Mouse (Mus musculus) intestine, embryonic 16.5 days (tissue): ENCODE results near the gene Lbhd1. TPM values are rescaled to one million over a fixed set of nuclear protein-coding genes. Genes with fewer than 3 reads are reported as not detected.
A peak's percentile ranks its signal among the peaks of the same experiment; 100 is the strongest.
"Not testable (repeated sequence)": the region's sequence is repeated elsewhere in the genome, so short reads cannot be mapped to it uniquely, and the experiment has no call there.

ENCODE experiments used
- ATAC-seq: fragments of 200-750 bp; cut with Nextera tagmentation; 2 replicates; pipeline ENCODE4 v1.8.0; 2017; ENCODE audit warnings: moderate TSS enrichment, moderate library complexity
- H3K27ac ChIP-seq: fragments of 300-500 bp; sonication (generic); 2 replicates; pipeline ENCODE4 v1.5.1; 2014; ENCODE audit warnings: mild to moderate bottlenecking, low read length
- H3K27me3 ChIP-seq: fragments of 300-500 bp; sonication (generic); replicated peaks from 2 replicates; pipeline ENCODE4 v1.6.1; 2014; ENCODE audit warnings: low read length, control low read depth, mixed read lengths; ENCODE audit not compliant: control insufficient read depth, insufficient read depth
- H3K36me3 ChIP-seq: fragments of 300-500 bp; sonication (generic); 2 replicates; pipeline ENCODE4 v1.6.1; 2014; ENCODE audit warnings: low read length, control low read depth; ENCODE audit not compliant: control insufficient read depth, insufficient read depth
- H3K4me1 ChIP-seq: fragments of 300-500 bp; sonication (generic); 2 replicates; pipeline ENCODE4 v1.6.1; 2014; ENCODE audit warnings: low read length, control low read depth, mixed read lengths; ENCODE audit not compliant: control insufficient read depth, insufficient read depth
- H3K4me2 ChIP-seq: fragments of 300-500 bp; sonication (generic); 2 replicates; pipeline ENCODE4 v1.6.1; 2014; ENCODE audit warnings: low read depth, low read length, control low read depth
- H3K4me3 ChIP-seq: fragments of 300-500 bp; sonication (generic); 2 replicates; pipeline ENCODE4 v1.5.1; 2014; ENCODE audit warnings: mild to moderate bottlenecking, low read length
- H3K9ac ChIP-seq: fragments of 300-500 bp; sonication (generic); 2 replicates; pipeline ENCODE4 v1.6.1; 2014; ENCODE audit warnings: low read depth, low read length
- H3K9me3 ChIP-seq: fragments of 300-500 bp; sonication (generic); 2 replicates; pipeline ENCODE4 v1.6.1; 2016; ENCODE audit warnings: low read length, control low read depth; ENCODE audit not compliant: control insufficient read depth
- WGBS: fragments of 180-500 bp; shearing (Covaris S2); extraction: QIAGEN DNeasy Blood & Tissue Kit; methylation state at CpG from one replicate; pipeline ENCODE4 v1.1.7; 2014; 5-methylcytosine and 5-hydroxymethylcytosine counted together
- polyA plus RNA-seq: library from polyadenylated mRNA; unstranded; fragments of >200 nt; fragmentation: Nextera tagmentation; extraction: Ambion mirVana; gene quantifications from 2 replicates; pipeline ENCODE4 v1.2.1, GENCODE M21; 2015

Gene Lbhd1
- polyA plus RNA-seq, 1 experiment from 2014 or later = 74.8 TPM

DNA sequence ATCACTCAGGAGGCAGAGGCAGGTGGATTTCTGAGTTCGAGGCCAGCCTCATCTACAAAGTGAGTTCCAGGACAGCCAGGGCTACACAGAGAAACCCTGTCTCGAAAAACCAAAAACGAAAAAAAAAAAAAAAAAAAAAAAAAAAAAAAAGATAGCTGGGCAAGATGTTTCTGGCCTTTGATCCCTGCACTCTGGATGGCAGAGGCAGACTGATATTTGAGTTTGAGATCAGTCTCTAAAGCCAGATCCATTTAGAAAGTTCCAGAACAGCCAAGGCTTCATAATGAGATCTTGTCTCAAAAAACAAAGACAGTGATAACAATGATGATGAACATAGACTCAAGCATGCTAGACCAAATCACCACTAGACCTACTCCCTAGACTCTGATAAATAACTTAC lies 13.2 kb upstream of the Lbhd1 start:
- not testable (repeated sequence) for H3K27me3 ChIP-seq, H3K27ac ChIP-seq, H3K9me3 ChIP-seq, H3K36me3 ChIP-seq, ATAC-seq, H3K9ac ChIP-seq, H3K4me3 ChIP-seq
- Histone ChIP-seq H3K4me2 (peak overlapping the region; percentile 59; the same call in 1 of the 2 replicates), H3K4me1 (peaks cover 10% of the 10 kb centered on the region)
- WGBS = 70% methylated on average over 3 of the region's 3 CpGs

DNA sequence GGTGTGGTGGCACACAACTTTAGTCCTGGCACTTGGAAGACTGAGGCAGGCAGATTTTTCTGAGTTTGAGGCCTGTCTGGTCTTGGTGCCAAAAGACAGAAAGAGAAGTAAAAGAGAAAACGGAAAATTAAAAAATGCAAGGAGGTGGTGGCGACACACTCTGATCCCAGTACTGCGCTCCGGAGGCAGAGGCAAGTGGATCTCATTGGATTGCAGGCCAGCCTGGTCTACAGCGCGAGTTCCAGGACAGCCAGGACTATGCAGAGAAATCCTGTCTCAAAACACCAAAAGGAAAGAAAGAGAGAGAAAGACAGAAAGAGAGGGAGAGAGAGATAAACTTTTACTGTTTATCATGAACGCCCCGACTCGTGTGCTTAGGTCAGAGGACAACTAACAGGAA lies 12.7 kb upstream of the Lbhd1 start:
- H3K4me2 ChIP-seq = peak overlapping the region; percentile 59
- peak overlapping the region; percentile 75 for H3K27ac ChIP-seq
- H3K27me3 ChIP-seq = no peaks in the 10 kb centered on the region
- peaks cover 7% of the 10 kb centered on the region for H3K36me3 ChIP-seq
- H3K4me1 ChIP-seq = peaks cover 10% of the 10 kb centered on the region
- peak; percentile 42 for ATAC-seq
- no peaks in the 10 kb centered on the region for H3K9me3 ChIP-seq
- H3K4me3 ChIP-seq = peak overlapping the region; percentile 98
- peak overlapping the region; percentile 98 for H3K9ac ChIP-seq
- WGBS = 40% methylated on average over 9 of the region's 9 CpGs

DNA sequence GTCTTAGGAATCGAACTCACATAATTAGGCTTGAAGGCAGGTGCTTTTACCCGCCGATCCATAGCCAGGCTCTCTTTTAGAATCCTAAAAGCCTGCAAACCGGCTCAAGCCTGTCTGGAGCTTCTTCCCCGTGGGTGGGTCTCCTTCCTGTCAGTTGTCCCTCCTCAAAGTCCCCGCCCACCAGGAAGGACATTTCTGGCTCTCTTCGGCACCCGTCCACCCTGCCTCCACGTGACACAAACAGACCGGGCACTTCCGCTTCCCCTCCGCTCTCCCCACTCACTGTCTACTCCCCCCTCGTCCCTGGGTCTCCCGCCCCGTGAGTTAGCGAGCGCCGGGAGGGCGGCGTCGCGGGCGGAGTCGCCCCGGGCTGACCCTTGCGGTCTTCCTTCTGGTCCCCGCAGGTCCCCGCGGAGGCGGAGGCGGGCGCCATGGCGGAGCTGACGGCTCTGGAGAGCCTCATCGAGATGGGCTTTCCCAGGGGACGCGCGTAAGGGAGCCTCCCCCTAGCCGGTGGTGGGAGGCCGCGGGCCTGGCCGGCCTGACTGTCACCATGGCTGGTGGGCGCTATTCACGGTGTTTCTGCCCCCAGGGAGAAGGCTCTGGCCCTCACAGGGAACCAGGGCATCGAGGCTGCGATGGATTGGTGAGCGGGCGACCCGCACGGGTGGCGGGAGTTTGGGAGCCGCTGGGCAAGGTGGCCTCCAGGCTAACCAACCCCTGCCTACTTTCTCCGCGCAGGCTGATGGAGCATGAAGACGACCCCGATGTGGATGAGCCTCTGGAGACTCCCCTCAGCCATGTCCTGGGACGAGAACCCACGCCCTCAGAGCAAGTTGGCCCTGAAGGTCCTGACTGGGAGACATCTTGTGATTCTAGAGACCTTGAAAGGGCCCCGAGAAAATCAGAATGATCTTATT lies 12.0 kb upstream of the Lbhd1 start, which contains the start of gene Ubxn1:
Ubxn1 (plus strand) TSS at position 230 of the 920 bp plus-strand sequence.
- Histone ChIP-seq H3K4me2 (peak within 1 kb of the TSS; percentile 82), H3K9me3 (no peaks in the 10 kb centered on the region), H3K9ac (peak within 1 kb of the TSS; percentile 98), H3K27me3 (no peaks in the 10 kb centered on the region), H3K27ac (peak within 1 kb of the TSS; percentile 89), H3K4me3 (peak within 1 kb of the TSS; percentile 98), H3K36me3 (peaks cover 7% of the 10 kb centered on the region), H3K4me1 (peaks cover 10% of the 10 kb centered on the region)
- WGBS = under 1% methylated on average over 58 of the region's 59 CpGs
- peak; percentile 97 for ATAC-seq

DNA sequence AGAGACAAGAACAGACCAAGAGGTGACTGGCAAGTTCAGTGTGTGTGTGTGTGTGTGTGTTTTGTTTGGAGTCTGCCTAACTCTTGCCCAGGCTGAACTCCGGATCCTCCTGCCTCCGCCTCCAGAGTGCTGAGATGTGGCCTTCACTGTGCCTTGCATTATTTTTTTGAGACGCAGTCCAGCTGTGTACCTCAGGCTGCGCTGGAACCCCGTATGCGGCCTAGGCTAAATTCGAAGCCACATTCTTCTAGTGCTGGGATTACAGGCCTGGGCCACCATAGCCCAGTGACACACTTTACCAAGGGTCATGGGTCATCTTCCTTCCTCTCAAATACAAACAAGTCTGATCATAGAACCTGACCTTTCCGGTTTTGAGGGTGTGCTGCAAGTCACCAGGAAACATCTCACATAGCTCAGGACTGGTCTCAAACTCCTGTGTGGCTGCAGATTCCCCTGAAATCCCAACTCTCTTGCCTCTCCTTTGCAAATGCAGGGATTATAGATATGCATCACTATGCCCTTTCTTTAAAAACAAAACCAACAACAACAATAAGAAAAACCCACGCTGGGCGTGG lies 11.2 kb upstream of the Lbhd1 start:
- Histone ChIP-seq H3K36me3 (peaks cover 7% of the 10 kb centered on the region), H3K9ac (peak overlapping the region; percentile 98), H3K27me3 (no peaks in the 10 kb centered on the region), H3K4me3 (peak overlapping the region; percentile 98), H3K4me1 (peaks cover 10% of the 10 kb centered on the region), H3K9me3 (no peaks in the 10 kb centered on the region), H3K4me2 (peak overlapping the region; percentile 82), H3K27ac (peak overlapping the region; percentile 89)
- 56% methylated on average over 10 of the region's 10 CpGs for WGBS
- 0 out of 2 replicates have a peak, but pooled peaks have one; percentile 3 for ATAC-seq

DNA sequence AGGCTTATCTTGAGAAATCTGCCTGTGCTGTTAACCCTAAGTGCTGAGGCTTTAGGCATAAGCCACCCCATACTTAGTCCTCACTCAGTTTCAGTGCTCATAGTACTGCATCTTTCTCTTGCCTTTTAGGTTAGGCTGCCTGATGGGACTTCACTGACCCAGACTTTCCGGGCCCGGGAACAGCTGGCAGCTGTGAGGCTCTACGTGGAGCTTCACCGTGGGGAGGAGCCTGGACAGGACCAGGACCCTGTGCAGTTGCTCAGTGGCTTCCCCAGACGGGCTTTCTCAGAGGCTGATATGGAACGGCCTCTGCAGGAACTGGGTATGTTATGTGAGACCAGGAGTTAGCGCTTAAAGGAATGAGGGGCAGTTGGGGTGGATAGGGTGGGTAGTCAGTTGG lies 8.5 kb upstream of the Lbhd1 start:
- ATAC-seq = no peak
- no peak overlapping the region for H3K27ac ChIP-seq
- no peak overlapping the region for H3K4me3 ChIP-seq
- no peaks in the 10 kb centered on the region for H3K27me3 ChIP-seq
- H3K9ac ChIP-seq = no peak overlapping the region
- peaks cover 9% of the 10 kb centered on the region for H3K36me3 ChIP-seq
- H3K4me1 ChIP-seq = peaks cover 14% of the 10 kb centered on the region
- no peaks in the 10 kb centered on the region for H3K9me3 ChIP-seq
- H3K4me2 ChIP-seq = no peak overlapping the region
- 95% methylated on average over 7 of the region's 7 CpGs for WGBS

DNA sequence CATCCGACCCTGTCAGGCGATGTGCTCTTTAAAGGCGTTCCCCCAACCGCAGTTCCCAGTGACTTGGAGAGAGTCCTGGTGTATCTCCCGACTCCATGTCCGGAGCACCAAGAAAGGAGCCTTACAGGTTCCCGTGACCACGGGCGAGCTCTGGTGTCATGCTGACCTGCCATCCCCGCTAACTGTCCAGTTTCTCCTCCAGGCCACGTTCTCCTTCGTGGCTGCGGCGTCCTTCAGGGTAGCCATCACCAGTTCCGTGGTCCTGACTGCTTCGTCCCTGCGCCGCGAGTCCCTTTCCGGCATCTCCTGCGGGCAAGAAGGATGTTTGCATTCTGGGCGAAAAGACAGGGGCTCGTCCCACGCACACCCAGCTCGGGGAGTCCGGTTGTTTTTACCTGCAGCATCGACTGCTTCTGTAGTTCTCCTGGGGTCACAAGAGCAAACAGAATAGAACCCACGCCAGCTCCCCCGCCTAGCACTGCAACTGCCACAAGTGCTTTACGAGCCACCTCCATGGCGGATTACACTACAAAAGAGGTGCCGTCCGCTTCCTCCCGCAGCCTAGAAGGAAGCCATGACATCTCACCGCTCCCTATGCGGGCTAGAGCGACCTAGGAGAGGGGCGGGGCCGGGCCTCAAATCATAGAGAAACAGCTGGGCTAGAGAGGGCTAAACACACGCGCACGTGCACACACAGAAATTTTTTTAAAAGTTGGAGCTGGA lies 3.1 kb upstream of the Lbhd1 start, which contains the start of gene Uqcc3:
Uqcc3 (minus strand) TSS at position 613 of the 723 bp plus-strand sequence.
- Histone ChIP-seq H3K9me3 (no peaks in the 10 kb centered on the region), H3K9ac (peak within 1 kb of the TSS; percentile 89), H3K27me3 (no peaks in the 10 kb centered on the region), H3K36me3 (peaks cover 3% of the 10 kb centered on the region; the same call in 1 of the 2 replicates), H3K4me1 (peaks cover 5% of the 10 kb centered on the region), H3K27ac (peak within 1 kb of the TSS; percentile 86), H3K4me3 (peak within 1 kb of the TSS; percentile 85), H3K4me2 (peak within 1 kb of the TSS; percentile 85)
- WGBS = under 1% methylated on average over 42 of the region's 42 CpGs
- ATAC-seq = peak; percentile 98

DNA sequence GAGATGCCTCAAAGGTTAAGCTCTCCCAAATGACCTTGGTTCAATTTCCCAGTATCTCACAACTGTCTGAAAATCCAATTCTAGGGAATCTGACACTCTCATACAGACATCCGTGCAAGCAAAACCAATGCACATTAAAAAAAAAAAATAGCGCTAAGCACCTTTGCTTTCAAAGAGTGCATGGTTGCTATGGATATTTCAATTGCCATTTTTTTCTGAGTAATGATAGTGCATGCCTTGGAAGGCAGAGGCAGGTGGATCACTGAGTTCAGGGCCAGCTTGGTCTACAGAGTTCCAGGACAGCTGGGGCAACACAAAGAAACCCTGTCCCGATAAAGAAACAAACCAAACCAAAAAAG lies 2.5 kb upstream of the Lbhd1 start:
- WGBS = 15% methylated on average over 3 of the region's 3 CpGs
- 0 out of 2 replicates have a peak, but pooled peaks have one; percentile 2 for ATAC-seq
- no peaks in the 10 kb centered on the region for H3K27me3 ChIP-seq

DNA sequence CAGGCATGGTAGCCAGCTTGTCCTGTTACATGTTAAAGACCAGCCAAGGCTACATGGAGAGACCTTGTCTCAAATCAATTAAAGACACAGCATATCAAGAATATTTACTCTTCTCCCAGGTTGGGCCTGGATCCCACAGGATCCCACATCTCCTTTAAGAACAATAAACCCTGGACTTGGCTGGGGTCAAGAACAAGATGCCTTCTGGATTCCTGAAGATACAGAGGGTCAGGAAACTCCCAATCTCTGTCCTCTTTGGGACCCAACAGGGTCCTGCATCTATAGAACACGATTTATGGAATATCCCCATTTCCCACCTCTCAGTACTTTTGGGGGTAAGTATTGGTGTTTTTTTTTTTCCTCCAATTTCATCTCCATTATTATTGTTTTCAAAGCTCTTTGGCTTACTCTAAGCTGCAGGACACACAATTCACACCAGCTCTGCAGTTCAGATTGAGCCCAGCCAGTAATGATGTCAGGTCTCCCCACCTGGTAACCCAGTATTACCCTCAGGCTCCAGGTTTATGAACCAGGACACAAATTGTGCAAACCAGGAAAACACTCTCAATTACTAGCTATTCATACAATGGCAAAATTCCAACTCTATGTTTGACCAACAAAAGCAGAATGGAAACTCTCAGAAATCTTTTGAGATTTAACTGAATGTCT lies 3.5 kb downstream of the Lbhd1 start:
- Histone ChIP-seq H3K9ac (peak overlapping the region; percentile 81; the same call in 1 of the 2 replicates), H3K27ac (peak overlapping the region; percentile 79; the same call in 1 of the 2 replicates), H3K27me3 (no peaks in the 10 kb centered on the region), H3K4me3 (no peak overlapping the region; the same call in 1 of the 2 replicates), H3K36me3 (peaks cover 4% of the 10 kb centered on the region), H3K4me2 (no peak overlapping the region), H3K9me3 (no peaks in the 10 kb centered on the region), H3K4me1 (peaks cover 5% of the 10 kb centered on the region; the same call in 1 of the 2 replicates)
- WGBS = 53% methylated on average over 1 of the region's 1 CpGs
- ATAC-seq = no peak

More for the DNA sequence above, 2.5 kb upstream of the Lbhd1 start:
- H3K9me3 ChIP-seq = no peaks in the 10 kb centered on the region
- H3K27ac ChIP-seq = no peak overlapping the region
- peak overlapping the region; percentile 85 for H3K4me3 ChIP-seq
- H3K4me1 ChIP-seq = peaks cover 5% of the 10 kb centered on the region
- peak overlapping the region; percentile 89 for H3K9ac ChIP-seq
- 0 out of 2 replicates have a peak, but pooled peaks cover 2% of the 10 kb centered on the region for H3K36me3 ChIP-seq
- peak overlapping the region; percentile 85 for H3K4me2 ChIP-seq
